Mouse (Mus musculus) urinary bladder, postnatal 14 days (tissue): Measurements from ENCODE around the gene Tcam1.
A peak's percentile ranks its signal among the peaks of the same experiment; 100 is the strongest.
"Not testable (repeated sequence)": the region's sequence is repeated elsewhere in the genome, so short reads cannot be mapped to it uniquely, and the experiment has no call there.

Experiments
- DNase-seq: peaks from one replicate; pipeline ENCODE4 v3.0.0; 2021; ENCODE audit warnings: low spot score

Gene Tcam1

DNA sequence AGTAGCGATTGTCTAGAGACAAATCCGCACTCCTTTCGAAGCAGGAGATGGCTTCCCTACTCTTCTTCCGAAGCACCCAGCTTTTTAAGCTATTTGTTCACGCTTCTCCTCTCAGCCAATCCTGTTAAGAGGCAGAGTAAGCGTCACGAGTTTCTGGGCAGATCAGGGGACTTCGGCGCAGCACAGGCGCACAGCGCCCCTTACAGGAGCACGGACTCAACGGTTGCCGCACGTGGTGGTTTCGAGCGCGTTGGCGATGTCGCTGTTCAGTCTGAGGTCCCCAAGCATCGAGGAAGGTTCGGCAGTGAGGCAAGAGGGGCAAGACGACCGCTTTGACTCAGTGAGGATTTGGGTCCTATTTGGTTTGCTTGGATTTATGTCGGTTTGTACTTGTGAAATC, at the start of gene Tcam1:
Tcam1 (plus strand) TSS at position 219 of the 400 bp plus-strand sequence.
- DNase-seq, result peak; percentile 94

DNA sequence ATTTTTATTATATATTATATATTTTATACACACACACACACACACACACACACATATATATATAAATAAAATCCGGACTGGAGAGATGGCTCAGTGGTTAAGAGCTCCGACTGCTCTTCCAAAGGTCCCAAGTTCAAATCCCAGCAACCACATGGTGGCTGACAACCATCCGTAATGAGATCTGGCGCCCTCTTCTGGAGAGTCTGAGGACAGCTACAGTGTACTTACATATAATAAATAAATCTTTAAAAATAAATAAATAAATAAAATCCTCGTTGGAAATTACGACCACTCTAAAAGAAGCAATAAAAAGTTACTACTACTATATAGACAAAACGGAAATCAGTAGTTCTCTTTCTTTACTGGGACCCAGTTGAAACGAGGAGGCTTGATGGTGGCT, 42.5 kb upstream of the Tcam1 start:
- DNase-seq, result not testable (repeated sequence)

DNA sequence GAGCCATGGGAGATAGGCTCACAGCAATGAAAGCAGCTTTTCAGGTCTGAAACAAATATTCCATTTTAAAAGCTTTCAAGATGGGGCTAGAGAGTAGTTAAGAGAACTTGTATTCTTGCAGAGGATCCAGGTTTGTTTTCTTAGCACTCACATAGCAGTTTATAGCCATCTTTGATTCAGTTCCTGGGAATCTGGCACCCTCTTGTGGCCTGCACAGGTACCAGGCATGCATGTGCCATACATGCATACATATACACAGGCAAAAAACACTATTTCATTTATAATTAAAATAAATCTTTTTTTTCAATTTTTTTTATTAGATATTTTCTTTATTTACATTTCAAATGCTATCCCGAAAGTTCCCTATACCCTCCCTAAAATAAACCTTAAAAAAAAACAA, 29.6 kb upstream of the Tcam1 start:
- DNase-seq, result no peak

DNA sequence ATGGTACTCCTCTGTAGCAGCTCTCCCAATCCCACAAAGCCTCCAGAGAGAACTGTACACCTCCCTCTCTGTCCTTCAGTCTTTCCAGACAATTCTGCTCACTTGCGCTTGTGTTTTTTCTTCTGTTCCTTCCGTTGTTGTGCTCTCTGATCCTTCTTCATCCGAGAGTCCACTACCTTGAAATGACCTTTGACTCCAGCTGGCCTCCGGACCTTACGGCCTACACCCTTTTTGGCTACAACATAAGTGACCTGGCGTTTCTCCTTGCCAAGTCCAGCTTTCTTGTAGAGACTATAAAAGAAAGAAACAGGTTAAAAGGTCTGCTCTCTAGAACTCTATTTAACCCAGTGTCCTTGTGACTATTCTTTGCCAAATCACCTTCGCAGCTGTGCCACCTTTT, 27.1 kb upstream of the Tcam1 start:
- DNase-seq, result no peak

DNA sequence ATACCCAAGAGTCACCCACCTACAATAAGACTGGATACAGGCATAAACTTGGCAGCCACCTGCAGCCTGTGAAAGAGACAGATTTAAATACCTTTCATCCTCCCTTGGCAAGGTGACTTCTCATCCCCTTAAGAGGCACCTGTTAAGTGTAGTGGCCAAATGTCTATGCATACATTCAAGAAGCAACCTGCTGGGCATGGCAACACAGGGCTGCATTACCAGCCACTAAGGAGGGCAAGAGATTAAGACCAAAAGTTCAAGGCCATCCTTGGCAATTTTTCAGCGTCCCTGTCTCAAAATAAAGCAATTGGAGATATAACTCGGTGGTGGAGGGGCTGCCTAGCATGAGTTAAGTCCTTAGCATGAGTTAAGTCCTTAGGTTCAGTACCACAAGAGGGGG, 21.7 kb upstream of the Tcam1 start:
- DNase-seq, result no peak

- DNase-seq, result no peak
Observed at GRCm38 (mm10) chr11:106255174-106255573, 21.3 kb upstream of the Tcam1 start.

DNA sequence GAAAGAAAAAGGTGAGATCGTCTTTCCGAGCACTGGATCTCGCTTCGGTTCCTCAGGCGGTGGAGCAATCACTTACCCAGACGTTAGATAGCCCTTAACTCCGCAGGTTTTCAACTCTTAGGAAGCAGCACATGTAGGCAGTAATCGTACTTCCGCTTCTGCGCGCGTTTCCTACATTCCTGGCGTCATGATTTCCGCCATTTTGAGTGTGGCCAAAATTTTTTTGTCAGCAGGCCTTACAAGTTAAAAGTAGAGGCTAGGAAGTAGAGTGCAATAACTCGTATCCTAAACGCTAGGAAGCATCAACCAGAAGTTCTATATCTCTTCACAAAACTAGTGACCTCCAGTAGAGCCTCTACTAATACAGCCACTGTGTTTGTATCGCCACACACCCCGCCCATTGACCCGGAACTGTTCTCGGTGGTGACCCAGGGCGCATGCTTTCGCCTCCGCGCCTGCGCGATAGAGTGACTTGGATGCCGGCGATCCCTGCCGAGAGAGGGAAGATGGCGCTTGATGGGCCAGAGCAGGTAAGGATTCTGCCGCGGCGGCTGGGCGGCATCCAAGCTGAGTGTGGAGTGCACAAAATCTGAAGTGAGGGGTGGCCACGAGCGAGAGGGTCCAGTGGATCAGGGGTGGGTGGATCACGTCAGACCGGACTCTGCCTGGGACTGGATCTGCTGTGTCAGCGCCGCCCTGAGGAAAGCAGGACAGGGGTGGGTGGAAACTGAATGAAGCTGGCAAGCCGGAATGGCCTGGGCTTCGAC, 20.6 kb upstream of the Tcam1 start, which contains the start of the genes Ftsj3 and Psmc5:
Ftsj3 (minus strand) TSS at position 395 of the 767 bp plus-strand sequence.
Psmc5 (plus strand) TSS at position 470 of the 767 bp plus-strand sequence.
- peak; percentile 98 for DNase-seq

DNA sequence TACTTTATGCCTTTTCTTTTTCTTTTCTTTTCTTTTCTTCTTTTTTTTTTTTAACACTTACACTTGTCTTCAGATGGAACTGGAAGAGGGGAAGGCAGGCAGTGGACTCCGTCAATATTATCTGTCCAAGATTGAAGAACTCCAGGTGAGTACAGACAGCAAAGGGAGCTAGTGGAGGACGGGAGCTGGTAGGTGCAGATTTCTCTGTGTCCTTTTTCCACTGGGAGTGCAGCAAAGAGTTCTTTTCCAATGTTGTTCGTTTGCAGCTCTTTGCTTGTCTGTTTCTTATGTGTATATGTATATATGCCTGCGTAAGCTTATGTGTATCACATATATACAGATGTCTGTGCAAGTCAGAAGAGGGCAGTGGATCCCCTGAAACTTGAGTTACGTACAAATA, 19.7 kb upstream of the Tcam1 start:
- DNase-seq, result no peak

DNA sequence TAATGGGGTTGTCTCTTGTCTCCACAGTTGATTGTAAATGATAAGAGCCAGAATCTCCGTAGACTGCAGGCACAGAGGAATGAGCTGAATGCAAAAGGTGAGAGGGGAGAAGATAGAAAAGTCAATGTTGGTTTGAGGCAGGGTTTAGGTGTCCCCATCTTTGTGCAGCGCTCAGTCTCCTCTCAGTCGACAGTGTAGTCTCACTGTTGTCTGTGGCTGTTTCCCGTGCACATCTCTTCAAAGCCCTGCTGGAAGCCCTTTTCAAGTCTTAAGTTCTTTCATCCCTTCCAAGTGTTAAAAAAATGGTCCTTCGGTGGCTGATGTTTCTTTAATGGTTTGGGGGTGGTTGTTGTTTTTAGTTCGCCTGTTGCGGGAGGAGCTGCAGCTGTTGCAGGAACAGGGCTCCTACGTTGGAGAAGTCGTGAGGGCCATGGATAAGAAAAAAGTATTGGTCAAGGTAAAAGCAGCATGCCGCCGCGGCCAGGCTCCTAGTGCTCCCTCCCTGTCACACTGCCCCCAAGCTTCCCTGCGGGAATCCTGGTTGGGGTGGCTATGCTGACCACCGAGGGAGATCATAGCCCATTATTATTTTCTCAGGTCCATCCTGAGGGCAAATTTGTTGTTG, 15.5 kb upstream of the Tcam1 start:
- DNase-seq, result no peak

DNA sequence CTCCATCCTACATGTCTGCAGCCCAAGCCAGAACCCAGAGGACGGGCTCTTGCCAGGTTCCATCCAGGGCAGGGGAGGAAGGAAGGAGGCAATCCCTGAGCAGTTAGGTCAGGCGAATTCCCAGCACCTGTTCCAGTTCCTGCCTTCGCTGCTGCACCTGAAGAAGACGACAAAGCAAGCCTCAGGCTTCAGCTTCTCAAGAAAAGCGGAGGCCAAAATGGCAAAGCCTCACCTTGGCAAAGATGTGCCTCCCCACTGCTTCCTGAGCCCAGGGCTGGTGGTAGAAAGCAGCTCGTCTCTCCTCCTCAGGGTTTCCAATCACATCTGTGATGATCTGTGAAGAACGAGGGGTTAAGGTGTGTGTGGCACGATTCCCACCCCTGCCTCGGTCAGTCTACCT, 12.5 kb upstream of the Tcam1 start:
- no peak for DNase-seq

- DNase-seq, result no peak
Observed at GRCm38 (mm10) chr11:106264988-106265387, 11.5 kb upstream of the Tcam1 start.

GRCm38 (mm10) chr11:106265570-106265969, 10.9 kb upstream of the Tcam1 start:
- DNase-seq, result no peak

DNA sequence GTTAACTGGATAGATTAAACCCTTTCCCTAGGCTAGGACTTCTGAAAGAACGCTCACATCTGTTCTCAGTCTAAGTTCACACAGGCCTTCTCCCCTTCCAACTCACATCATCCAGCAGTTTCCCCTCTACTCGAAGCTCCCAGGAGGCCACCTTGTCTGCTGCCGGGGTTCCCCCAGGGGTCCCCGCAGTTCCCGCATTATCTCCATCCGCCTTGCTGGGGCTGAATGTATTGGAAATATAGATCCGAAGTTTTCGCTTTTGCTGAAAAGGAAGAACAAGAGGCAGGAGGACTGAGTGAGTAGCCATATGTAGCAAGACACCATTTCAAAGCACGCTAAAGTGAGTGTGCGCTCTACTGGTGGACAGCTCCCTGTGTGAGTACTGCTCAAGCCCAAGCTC, 10.0 kb upstream of the Tcam1 start:
- DNase-seq, result no peak

DNA sequence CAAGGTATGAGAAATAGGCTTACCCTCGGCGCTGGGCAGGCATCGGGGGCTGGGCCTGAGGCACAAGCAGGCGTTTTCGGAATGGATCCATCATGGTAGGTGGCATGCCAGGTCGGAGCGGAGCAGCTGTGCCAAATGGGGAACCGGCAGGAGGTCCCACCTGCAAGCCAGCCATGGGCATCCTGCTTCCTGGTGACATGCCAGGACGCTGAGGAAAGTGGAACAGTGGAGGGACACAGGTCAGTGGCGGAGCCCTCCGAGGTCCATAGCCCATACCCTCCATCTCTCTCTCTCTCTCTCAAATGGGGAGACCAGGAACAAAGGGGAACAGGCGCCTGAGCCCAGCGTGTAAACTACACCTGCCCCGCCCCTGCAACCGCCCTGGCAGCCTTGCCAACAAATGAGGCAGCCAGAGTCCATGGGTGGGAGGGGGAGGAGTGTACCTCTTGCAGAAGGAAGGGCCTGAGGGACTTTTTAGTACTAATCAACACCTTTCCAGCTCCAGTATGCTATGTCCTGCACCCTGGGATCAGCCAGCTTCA, 9.1 kb upstream of the Tcam1 start:
- DNase-seq, result peak; percentile 80

GRCm38 (mm10) chr11:106267871-106268270, 8.6 kb upstream of the Tcam1 start:
- DNase-seq, result no peak

- DNase-seq, result peak; percentile 91
Observed at GRCm38 (mm10) chr11:106268326-106269059, 8.0 kb upstream of the Tcam1 start.

- peak; percentile 48 for DNase-seq
Observed at GRCm38 (mm10) chr11:106269060-106269431, 7.4 kb upstream of the Tcam1 start.

- DNase-seq, result peak; percentile 32
Observed at GRCm38 (mm10) chr11:106271131-106271793, 5.2 kb upstream of the Tcam1 start.

DNA sequence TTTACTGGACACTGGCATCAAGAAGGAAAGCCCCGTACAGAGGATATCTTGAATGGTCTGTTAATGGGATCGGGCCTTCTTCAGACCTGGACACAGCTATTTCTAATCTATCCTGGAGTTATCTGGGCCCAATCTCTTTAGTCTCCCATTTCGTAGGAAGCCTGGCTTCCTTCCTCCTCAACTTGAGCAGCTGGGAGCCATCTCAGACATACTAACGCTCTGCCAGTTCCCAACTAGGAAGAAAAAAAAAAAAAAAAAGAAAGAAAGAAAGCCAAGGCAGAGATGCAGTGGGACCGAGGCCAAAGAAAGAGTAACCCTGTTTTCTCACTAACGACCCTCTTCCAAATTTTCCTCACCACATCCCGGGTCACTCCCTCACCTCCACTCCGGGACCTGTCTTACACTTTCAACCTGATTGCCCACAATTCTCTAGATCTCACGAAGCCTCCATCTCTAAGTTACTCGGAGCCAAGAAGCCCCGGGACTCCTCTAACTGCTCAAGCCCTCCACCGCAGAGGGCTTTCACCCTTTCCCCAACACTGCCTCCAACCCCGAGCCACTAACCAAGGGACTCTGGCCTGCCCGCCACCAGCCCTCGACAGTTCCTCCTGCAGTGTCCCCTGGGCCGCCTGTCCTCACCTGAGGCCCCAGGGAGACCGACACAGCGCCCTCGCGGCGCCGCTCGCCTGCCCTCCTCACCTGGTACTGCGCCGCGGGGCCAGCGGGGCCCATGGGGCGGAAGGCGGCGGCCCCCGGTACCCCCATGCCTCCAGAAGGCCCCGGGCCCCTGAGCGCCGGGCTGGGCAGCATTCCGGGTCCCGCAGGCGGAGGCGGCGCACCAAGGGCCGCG, 4.5 kb upstream of the Tcam1 start:
- DNase-seq, result peak; percentile 50

DNA sequence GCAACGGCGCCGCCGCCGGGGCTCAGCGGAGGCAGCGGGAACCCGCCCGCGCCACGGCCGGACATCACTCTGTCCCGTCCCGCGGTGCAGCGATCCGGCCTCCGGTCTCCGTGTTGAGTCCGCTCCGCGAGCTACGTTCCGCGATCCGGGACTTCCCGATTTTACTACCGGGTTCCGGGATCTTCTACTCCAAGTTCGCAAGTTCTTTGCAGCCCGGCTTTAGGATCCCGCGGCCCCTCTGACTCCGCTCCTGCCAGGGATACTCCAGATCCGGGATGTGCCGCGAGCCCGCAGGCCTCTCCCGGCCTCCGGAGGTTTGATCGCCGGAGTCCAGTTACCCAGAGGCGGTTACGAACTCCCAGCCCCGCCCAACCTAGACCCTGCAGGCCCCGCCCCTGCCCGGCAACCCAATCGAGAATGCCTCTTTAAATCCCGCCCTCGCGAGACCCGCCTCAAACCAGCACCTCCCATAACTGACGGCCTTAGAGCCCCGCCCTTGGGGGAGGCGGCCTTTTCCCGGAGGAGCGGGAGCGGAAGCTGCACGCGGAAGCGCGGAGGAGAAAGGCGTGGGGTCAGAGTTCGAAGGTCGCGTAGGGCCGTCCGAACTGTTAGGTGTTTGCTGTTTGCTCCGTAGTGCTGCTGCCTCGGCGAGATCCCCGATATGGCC, 3.7 kb upstream of the Tcam1 start, which contains the start of gene Smarcd2:
Smarcd2 (minus strand) TSS at position 329 of the 667 bp plus-strand sequence.
- peak; percentile 99 for DNase-seq
